Mouse (Mus musculus) bone marrow macrophage, adult 2 months (primary cell): Measurements from ENCODE around the gene Olfr60.

ENCODE experiments used
- CTCF ChIP-seq: IDR thresholded peaks from 2 replicates; pipeline ENCODE4 v1.5.1; 2012; ENCODE audit warnings: low read depth, mild to moderate bottlenecking, low read length, moderate library complexity
- POLR2A ChIP-seq: IDR thresholded peaks from 2 replicates; pipeline ENCODE4 v1.6.1; 2012; ENCODE audit warnings: mild to moderate bottlenecking, low read depth, low read length, borderline replicate concordance

- TF ChIP-seq CTCF (no peak), POLR2A (no peak)
Observed at GRCm38 (mm10) chr7:140319861-140320385, 41.5 kb downstream of the Olfr60 start.
